Mouse (Mus musculus) embryo, embryonic 11 days (tissue): Measurements from ENCODE around the gene Olfr963.
"Not testable (repeated sequence)": the region's sequence is repeated elsewhere in the genome, so short reads cannot be mapped to it uniquely, and the experiment has no call there.

Experiments
- DNase-seq: peaks from one replicate; pipeline ENCODE4 v3.0.0-alpha.2; 2015

Olfr963 gene

DNA sequence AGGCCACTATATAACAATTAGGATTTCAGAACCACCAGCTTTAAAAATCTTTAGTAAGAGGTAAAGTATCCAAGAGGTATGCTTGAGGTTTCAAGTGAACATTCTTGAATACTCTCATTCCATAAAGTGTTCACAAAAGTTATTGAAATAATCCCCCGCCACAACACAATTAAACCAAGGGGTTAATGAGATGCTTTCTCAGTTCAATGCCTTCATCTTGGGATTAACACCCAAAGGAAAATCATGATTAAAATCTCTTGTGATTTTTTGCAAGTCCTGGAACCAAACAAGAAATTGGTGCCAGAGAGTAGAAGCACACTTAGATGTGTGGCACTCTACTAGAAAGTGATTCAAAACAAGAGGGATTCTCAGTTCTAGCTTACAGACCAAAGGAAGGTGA is at the start of gene Olfr963:
Gene Olfr963, plus strand, starts transcription at position 301 of the 400 bp plus-strand sequence.
- no peak for DNase-seq

DNA sequence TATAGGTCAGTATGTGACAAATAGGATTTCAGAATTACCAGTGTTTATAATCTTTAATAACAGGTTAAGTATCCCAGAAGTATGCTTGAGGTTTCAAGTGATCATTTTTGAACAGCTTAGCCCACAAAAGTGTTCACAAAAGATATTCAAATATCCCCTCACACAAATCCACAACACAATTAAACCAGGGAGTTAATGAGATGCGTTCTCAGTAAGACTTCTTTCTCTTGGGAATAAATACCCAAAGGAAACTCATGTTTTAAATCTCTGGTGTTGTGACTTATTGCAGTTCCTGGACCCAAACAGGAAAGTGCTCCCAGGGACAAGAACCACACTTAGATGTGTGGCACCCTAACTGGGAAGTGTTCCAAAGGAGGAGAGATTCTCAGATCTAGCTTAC is 45.9 kb upstream of the Olfr963 start, which contains the start of gene Olfr960:
Gene Olfr960, plus strand, starts transcription at position 301 of the 400 bp plus-strand sequence.
- DNase-seq = no peak

DNA sequence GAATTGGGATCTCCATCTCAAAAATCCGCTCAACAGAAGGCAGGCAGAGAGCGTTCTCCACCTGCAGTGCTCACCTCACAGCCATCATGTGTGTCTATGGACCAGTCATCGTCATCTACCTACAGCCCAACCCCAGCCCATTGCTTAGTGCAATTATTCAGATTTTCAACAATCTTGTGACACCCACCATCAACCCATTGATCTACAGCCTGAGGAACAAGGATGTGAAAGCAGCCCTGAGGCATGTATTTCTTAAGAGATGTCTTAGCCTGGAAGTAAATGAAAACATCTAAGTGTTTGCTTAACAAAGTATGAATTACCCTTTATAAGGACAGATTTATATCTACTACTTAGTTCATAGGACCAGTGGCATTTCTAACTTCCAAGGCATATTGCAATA is 43.2 kb upstream of the Olfr963 start:
- DNase-seq = no peak

GRCm38 (mm10) chr9:39624711-39625110 is 42.3 kb upstream of the Olfr963 start:
- no peak for DNase-seq

- no peak for DNase-seq
Measured at GRCm38 (mm10) chr9:39629069-39629468, 37.9 kb upstream of the Olfr963 start.

DNA sequence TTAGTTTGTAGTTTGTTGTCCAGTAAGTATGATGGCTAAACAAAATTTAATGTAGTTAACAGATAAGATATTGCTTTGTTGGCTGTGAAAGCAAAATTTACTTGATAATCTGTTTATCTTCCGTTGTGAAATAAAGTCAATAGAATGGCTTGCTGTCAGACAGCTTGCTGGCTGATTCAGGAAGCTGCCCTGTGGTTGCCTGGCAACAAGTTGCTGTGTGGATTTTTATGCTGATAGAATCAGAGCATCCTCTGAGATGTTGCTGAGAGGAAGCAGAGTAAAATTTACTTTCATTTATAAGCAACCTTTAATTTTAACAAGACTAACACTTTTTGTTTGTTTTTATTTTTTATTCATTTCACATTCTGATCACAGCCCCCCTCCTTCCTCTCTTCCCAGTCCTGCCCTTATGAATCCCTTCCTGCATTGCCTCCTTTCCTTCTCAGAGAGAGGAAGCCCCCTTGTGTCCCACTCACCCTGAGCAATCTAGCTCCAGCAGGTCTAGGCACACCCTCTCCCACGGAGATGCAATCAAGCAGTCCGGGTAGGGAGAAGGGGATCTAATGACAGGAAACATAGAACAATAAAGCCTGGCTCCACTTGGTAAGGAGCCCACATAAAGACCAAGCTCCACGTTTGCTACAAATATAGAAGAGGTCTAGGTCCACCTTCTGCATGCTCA is 33.0 kb upstream of the Olfr963 start:
- DNase-seq = peak; percentile 4

- no peak for DNase-seq
Measured at GRCm38 (mm10) chr9:39644785-39645184, 22.2 kb upstream of the Olfr963 start, which contains the start of gene Olfr961. Gene Olfr961, plus strand, starts transcription at chr9:39645085.

DNA sequence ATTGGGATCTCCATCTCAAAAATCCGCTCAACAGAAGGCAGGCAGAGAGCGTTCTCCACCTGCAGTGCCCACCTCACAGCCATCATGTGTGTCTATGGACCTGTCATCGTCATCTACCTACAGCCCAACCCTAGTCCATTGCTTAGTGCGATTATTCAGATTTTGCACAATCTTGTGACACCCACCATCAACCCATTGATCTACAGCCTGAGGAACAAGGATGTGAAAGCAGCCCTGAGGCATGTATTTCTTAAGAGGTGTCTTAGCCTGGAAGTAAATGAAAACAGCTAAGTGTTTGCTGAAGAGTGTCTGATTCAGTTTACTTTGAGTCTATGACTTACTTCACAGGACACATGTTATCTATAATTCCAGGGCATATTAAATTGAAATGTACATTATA is 19.6 kb upstream of the Olfr963 start:
- DNase-seq = no peak

DNA sequence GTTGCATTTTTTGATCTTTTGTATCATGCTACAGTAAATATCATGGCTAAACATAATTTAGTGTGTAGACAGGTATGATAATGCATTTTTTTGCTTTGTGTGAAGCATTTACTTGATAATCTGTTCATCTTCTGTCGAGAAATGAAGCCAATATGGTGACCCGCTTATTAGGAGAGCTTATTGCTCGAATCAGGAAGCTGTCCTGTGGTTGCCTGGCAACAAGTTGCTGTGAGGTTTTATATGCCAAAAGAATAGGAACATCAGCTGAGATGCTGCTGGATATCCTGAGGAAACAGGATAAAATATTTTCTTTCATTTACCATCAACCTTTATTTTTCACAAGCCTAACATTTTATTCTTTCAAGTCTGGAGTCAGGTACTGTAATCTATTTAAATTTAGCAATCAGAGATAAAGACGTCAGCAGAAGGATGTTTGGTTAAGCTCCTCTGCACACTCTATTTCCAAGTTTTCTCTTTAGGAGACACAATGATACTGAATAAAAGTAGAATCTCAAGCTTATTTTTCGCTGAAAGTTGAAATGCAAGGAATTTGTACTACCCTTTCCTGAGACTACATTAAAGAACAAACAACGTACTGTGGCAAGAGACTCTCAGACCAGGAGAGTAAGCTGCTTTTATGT is 12.1 kb upstream of the Olfr963 start:
- DNase-seq = no peak

- DNase-seq = no peak
Measured at GRCm38 (mm10) chr9:39669723-39670122, 2.7 kb downstream of the Olfr963 start.

DNA sequence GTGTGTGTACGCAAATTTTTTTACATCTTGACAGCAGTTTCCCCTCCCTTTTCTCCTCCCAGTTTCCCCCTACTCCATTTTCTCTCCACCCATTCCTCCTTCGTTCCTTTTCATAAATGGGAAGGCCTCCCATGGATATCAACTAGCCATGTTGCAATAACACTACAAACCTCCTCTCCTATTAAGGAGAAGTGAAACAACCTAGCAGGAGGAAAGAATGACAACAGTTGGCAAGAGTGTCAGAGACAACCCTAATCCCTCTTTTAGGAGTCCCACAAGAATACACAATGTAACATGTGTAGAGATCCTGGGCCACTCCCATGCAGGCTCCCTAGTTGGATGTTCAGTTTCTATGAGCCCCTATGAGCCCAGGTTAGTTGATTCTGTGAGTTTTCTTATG is 7.8 kb downstream of the Olfr963 start:
- DNase-seq = no peak

GRCm38 (mm10) chr9:39678557-39678956 is 11.6 kb downstream of the Olfr963 start:
- no peak for DNase-seq

GRCm38 (mm10) chr9:39679280-39679679 is 12.3 kb downstream of the Olfr963 start:
- DNase-seq = no peak

- not testable (repeated sequence) for DNase-seq
Measured at GRCm38 (mm10) chr9:39701123-39701522, 34.1 kb downstream of the Olfr963 start.

DNA sequence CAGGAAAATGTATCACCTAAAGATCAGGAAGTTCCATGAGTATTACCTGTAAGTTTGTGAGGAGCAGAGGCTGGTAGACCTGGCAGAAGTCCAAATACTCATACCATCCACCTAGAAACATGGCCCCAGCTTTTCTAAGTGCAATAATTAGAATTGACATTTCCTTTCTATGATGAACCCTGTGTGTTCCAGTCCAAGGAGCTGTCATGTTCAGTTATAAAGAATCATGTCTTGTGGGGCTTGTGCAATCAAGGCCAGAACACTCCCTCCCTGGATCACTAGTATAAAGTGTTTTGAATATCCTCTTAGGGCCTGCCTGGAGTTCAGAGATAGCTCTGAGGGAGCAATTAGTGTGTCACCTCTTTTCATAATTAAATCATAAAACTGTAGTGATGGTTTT is 40.0 kb downstream of the Olfr963 start, which contains the start of gene Olfr149:
Gene Olfr149, minus strand, starts transcription at position 101 of the 400 bp plus-strand sequence.
- DNase-seq = no peak

GRCm38 (mm10) chr9:39708958-39709357 is 42.0 kb downstream of the Olfr963 start:
- DNase-seq = no peak

DNA sequence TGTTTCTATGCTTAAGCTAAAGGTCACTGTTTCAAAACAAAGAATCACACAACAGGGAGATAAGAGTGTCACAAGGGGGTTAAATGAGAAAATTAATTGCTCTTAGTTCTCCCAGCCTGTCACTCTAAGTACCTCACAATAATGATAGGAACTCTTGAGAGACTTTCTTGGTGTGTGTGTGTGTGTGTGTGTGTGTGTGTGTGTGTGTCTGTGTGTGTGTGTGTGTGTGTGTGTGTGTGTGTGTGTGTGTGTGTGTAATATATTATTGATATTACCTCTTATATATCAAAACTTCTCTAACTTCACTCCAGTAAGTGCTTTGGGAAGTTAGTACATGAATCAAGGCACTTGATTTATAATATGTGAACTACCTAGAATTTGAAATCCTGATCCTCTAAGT is 44.0 kb downstream of the Olfr963 start, which contains the start of gene Olfr965:
Gene Olfr965, plus strand, starts transcription at position 301 of the 400 bp plus-strand sequence.
- no peak for DNase-seq
